Mouse (Mus musculus): ENCODE measurements around the gene Vps35. TPM values are rescaled to one million over a fixed set of nuclear protein-coding genes. Genes with fewer than 3 reads are reported as not detected.

Vps35 gene
- polyA plus RNA-seq, 1 experiment, result 108 TPM

GRCm38 (mm10) chr8:85313036-85313435 is 13.4 kb upstream of the Vps35 start:
- TF ChIP-seq CTCF (IDR thresholded peaks at IDR 0.05; ENCODE audit: low read depth, low read length) (no peak), POLR2A (IDR thresholded peaks at IDR 0.05; ENCODE audit: borderline replicate concordance, low read depth, low read length) (no peak)
- Histone ChIP-seq H3K27ac (ENCODE audit: insufficient read depth, low read depth, low read length) (no peak overlapping the region), H3K4me3 (ENCODE audit: insufficient read depth, low read length) (no peak overlapping the region), H3K4me1 (ENCODE audit: control insufficient read depth, insufficient read depth, low read length) (no peaks in the 10 kb centered on the region)

GRCm38 (mm10) chr8:85311743-85312142 is 12.1 kb upstream of the Vps35 start:
- Histone ChIP-seq H3K4me3 (ENCODE audit: insufficient read depth, low read length) (no peak overlapping the region), H3K27ac (ENCODE audit: insufficient read depth, low read depth, low read length) (no peak overlapping the region), H3K4me1 (ENCODE audit: control insufficient read depth, insufficient read depth, low read length) (no peaks in the 10 kb centered on the region)
- TF ChIP-seq POLR2A (IDR thresholded peaks at IDR 0.05; ENCODE audit: borderline replicate concordance, low read depth, low read length), result no peak
- TF ChIP-seq CTCF (IDR thresholded peaks at IDR 0.05; ENCODE audit: low read depth, low read length), result no peak

- TF ChIP-seq CTCF (IDR thresholded peaks at IDR 0.05; ENCODE audit: low read depth, low read length), result no peak
- Histone ChIP-seq H3K4me3 (ENCODE audit: insufficient read depth, low read length) (no peak overlapping the region), H3K4me1 (ENCODE audit: control insufficient read depth, insufficient read depth, low read length) (no peaks in the 10 kb centered on the region), H3K27ac (ENCODE audit: insufficient read depth, low read depth, low read length) (no peak overlapping the region)
These were observed 9.0 kb upstream of the Vps35 start for GRCm38 (mm10) chr8:85308564-85308963.

GRCm38 (mm10) chr8:85303531-85303930 is 3.9 kb upstream of the Vps35 start:
- H3K27ac ChIP-seq (ENCODE audit: insufficient read depth, low read depth, low read length), result no peak overlapping the region
- no peak overlapping the region for H3K4me3 ChIP-seq (ENCODE audit: insufficient read depth, low read length)
- H3K4me1 ChIP-seq (ENCODE audit: control insufficient read depth, insufficient read depth, low read length), result peaks cover 12% of the 10 kb centered on the region
- TF ChIP-seq CTCF (IDR thresholded peaks at IDR 0.05; ENCODE audit: low read depth, low read length), result no peak
- TF ChIP-seq POLR2A (IDR thresholded peaks at IDR 0.05; ENCODE audit: borderline replicate concordance, low read depth, low read length), result no peak

- H3K4me3 ChIP-seq (ENCODE audit: insufficient read depth, low read length), result no peak overlapping the region
- peaks cover 12% of the 10 kb centered on the region for H3K4me1 ChIP-seq (ENCODE audit: control insufficient read depth, insufficient read depth, low read length)
- TF ChIP-seq CTCF (IDR thresholded peaks at IDR 0.05; ENCODE audit: low read depth, low read length) (no peak), POLR2A (IDR thresholded peaks at IDR 0.05; ENCODE audit: borderline replicate concordance, low read depth, low read length) (no peak)
- no peak overlapping the region for H3K27ac ChIP-seq (ENCODE audit: insufficient read depth, low read depth, low read length)
These were observed 3.3 kb upstream of the Vps35 start for GRCm38 (mm10) chr8:85302931-85303330.

- Histone ChIP-seq H3K4me3 (ENCODE audit: insufficient read depth, low read length) (no peak overlapping the region), H3K4me1 (ENCODE audit: control insufficient read depth, insufficient read depth, low read length) (peaks cover 15% of the 10 kb centered on the region), H3K27ac (ENCODE audit: insufficient read depth, low read depth, low read length) (no peak overlapping the region)
- no peak for TF ChIP-seq POLR2A (IDR thresholded peaks at IDR 0.05; ENCODE audit: borderline replicate concordance, low read depth, low read length)
- no peak for TF ChIP-seq CTCF (IDR thresholded peaks at IDR 0.05; ENCODE audit: low read depth, low read length)
These were observed 2.3 kb upstream of the Vps35 start for GRCm38 (mm10) chr8:85301941-85302340.

GRCm38 (mm10) chr8:85298600-85299433 is 785 bp downstream of the Vps35 start:
- TF ChIP-seq POLR2A (IDR thresholded peaks at IDR 0.05; ENCODE audit: borderline replicate concordance, low read depth, low read length), result no peak
- no peak for TF ChIP-seq CTCF (IDR thresholded peaks at IDR 0.05; ENCODE audit: low read depth, low read length)
- H3K4me1 ChIP-seq (ENCODE audit: control insufficient read depth, insufficient read depth, low read length), result peaks cover 17% of the 10 kb centered on the region
- H3K4me3 ChIP-seq (ENCODE audit: insufficient read depth, low read length), result peak overlapping the region; percentile 97
- H3K27ac ChIP-seq (ENCODE audit: insufficient read depth, low read depth, low read length), result peak overlapping the region; percentile 58

GRCm38 (mm10) chr8:85286846-85287245 is 12.8 kb downstream of the Vps35 start:
- Histone ChIP-seq H3K4me1 (ENCODE audit: control insufficient read depth, insufficient read depth, low read length) (no peaks in the 10 kb centered on the region), H3K4me3 (ENCODE audit: insufficient read depth, low read length) (no peak overlapping the region), H3K27ac (ENCODE audit: insufficient read depth, low read depth, low read length) (no peak overlapping the region)
- TF ChIP-seq POLR2A (IDR thresholded peaks at IDR 0.05; ENCODE audit: borderline replicate concordance, low read depth, low read length), result no peak
- no peak for TF ChIP-seq CTCF (IDR thresholded peaks at IDR 0.05; ENCODE audit: low read depth, low read length)

GRCm38 (mm10) chr8:85227297-85227696 is 72.3 kb downstream of the Vps35 start:
- H3K27ac ChIP-seq (ENCODE audit: insufficient read depth, low read depth, low read length), result no peak overlapping the region
- no peak overlapping the region for H3K4me3 ChIP-seq (ENCODE audit: insufficient read depth, low read length)
- TF ChIP-seq POLR2A (IDR thresholded peaks at IDR 0.05; ENCODE audit: borderline replicate concordance, low read depth, low read length), result no peak
- no peak for TF ChIP-seq CTCF (IDR thresholded peaks at IDR 0.05; ENCODE audit: low read depth, low read length)
- H3K4me1 ChIP-seq (ENCODE audit: control insufficient read depth, insufficient read depth, low read length), result peaks cover 3% of the 10 kb centered on the region

GRCm38 (mm10) chr8:85225688-85226087 is 73.9 kb downstream of the Vps35 start, which contains the start of gene Olfr371:
TSS of gene Olfr371 (plus strand) at chr8:85225988.
- TF ChIP-seq POLR2A (IDR thresholded peaks at IDR 0.05; ENCODE audit: borderline replicate concordance, low read depth, low read length) (no peak), CTCF (IDR thresholded peaks at IDR 0.05; ENCODE audit: low read depth, low read length) (no peak)
- no peak within 1 kb of the TSS for H3K4me3 ChIP-seq (ENCODE audit: insufficient read depth, low read length)

More at GRCm38 (mm10) chr8:85225688-85226087, 73.9 kb downstream of the Vps35 start, which contains the start of gene Olfr371:
- Histone ChIP-seq H3K27ac (ENCODE audit: insufficient read depth, low read depth, low read length) (no peak within 1 kb of the TSS), H3K4me1 (ENCODE audit: control insufficient read depth, insufficient read depth, low read length) (peaks cover 3% of the 10 kb centered on the region)

Measured in bone marrow macrophage, adult 2 months (primary cell).